Mouse (Mus musculus): ENCODE results near the gene Ctc1.

DNA sequence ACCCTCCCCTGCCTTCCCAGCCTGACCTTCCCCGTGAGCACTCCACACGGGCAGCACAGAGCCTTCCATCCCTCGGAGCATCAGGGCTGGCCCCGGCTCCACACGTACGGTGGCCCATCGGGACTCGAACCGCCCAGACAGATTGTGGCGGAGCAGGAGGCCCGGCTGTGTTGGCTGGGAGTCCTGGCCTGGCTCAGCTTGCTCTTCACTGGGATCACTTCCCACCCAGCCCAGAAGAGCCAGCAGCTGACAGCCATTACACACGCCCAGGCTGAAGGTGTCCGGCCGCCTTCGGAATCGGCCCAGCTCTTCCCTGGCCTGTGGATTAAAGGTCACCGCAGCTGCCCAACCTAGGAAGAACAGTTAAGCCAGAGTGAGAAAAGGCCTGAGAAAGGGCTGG is 27.4 kb upstream of the Ctc1 start:
- TF ChIP-seq MAX (IDR thresholded peaks at IDR 0.05): no peak
- no peak for TF ChIP-seq MYOG (IDR thresholded peaks at IDR 0.05; ENCODE audit: control insufficient read depth, extremely low read depth, insufficient read length)
- TF ChIP-seq CTCF (IDR thresholded peaks at IDR 0.05; ENCODE audit: control insufficient read depth, insufficient read depth, insufficient read length): no peak
